Mouse (Mus musculus) kidney, postnatal 0 days (tissue): ENCODE measurements around the gene Lamb3. TPM values are rescaled to one million over a fixed set of nuclear protein-coding genes. Genes with fewer than 3 reads are reported as not detected.

Experiments
- ATAC-seq: fragments of 200-750 bp; cut with Nextera tagmentation; replicated peaks from 2 replicates; pipeline ENCODE4 v1.8.0; 2017; ENCODE audit warnings: low read depth, moderate number of reproducible peaks, moderate TSS enrichment, moderate library complexity; ENCODE audit not compliant: low FRiP score
- DNase-seq: peaks from one replicate; pipeline ENCODE4 v3.0.0-alpha.2; 2016; ENCODE audit warnings: low spot score
- H3K27ac ChIP-seq: fragments of 300-500 bp; sonication (generic); 2 replicates; pipeline ENCODE4 v1.5.1; 2014; ENCODE audit warnings: mild to moderate bottlenecking
- H3K27me3 ChIP-seq: fragments of 300-500 bp; sonication (generic); 2 replicates; pipeline ENCODE4 v1.6.1; 2014; ENCODE audit warnings: low read length, mixed read lengths; ENCODE audit not compliant: insufficient read depth
- H3K36me3 ChIP-seq: fragments of 300-500 bp; sonication (generic); 2 replicates; pipeline ENCODE4 v1.6.1; 2014; ENCODE audit warnings: low read length, mixed read lengths; ENCODE audit not compliant: insufficient read depth
- H3K4me1 ChIP-seq: fragments of 300-500 bp; sonication (generic); replicated peaks from 2 replicates; pipeline ENCODE4 v1.6.1; 2014; ENCODE audit warnings: antibody characterized with exemption, low read length, mixed read lengths; ENCODE audit not compliant: insufficient read depth
- H3K4me2 ChIP-seq: fragments of 300-500 bp; sonication (generic); 2 replicates; pipeline ENCODE4 v1.6.1; 2014; ENCODE audit warnings: mild to moderate bottlenecking, low read length, moderate library complexity, mixed read lengths
- H3K4me3 ChIP-seq: fragments of 300-500 bp; sonication (generic); replicated peaks from 2 replicates; pipeline ENCODE4 v1.5.1; 2014; ENCODE audit warnings: low read depth, low read length
- H3K9ac ChIP-seq: fragments of 300-500 bp; sonication (generic); 2 replicates; pipeline ENCODE4 v1.6.1; 2014; ENCODE audit warnings: low read depth, low read length
- H3K9me3 ChIP-seq: fragments of 300-500 bp; sonication (generic); replicated peaks from 2 replicates; pipeline ENCODE4 v1.6.1; 2016; ENCODE audit warnings: low read length, inconsistent platforms, mixed read lengths
- CTCF ChIP-seq: IDR thresholded peaks from 2 replicates; pipeline ENCODE4 v1.5.1; 2016; ENCODE audit warnings: antibody characterized with exemption, low read depth, mild to moderate bottlenecking, moderate library complexity
- WGBS: fragments of 180-500 bp; shearing (Covaris S2); extraction: QIAGEN DNeasy Blood & Tissue Kit; methylation state at CpG from one replicate; pipeline ENCODE4 v1.1.7; 2014; 5-methylcytosine and 5-hydroxymethylcytosine counted together
- polyA plus RNA-seq: library from polyadenylated mRNA; unstranded; fragments of >200 nt; fragmentation: Nextera tagmentation; extraction: Ambion mirVana; gene quantifications from 2 replicates; pipeline ENCODE4 v1.2.1, GENCODE M21; 2015

The Lamb3 gene
- polyA plus RNA-seq, 1 experiment from 2014 or later: 1.9 TPM

GRCm38 (mm10) chr1:193169856-193170255 lies 37.6 kb upstream of the Lamb3 start:
- Histone ChIP-seq H3K4me1 (peaks cover 6% of the 10 kb centered on the region; the same call in 1 of the 2 replicates), H3K27me3 (no peaks in the 10 kb centered on the region), H3K9me3 (no peaks in the 10 kb centered on the region), H3K9ac (no peak overlapping the region), H3K4me2 (no peak overlapping the region), H3K36me3 (peaks cover 11% of the 10 kb centered on the region; the same call in 1 of the 2 replicates), H3K27ac (no peak overlapping the region), H3K4me3 (no peak overlapping the region)
- ATAC-seq (no peak), DNase-seq (no peak)
- 70% methylated on average over 2 of the region's 2 CpGs for WGBS
- TF ChIP-seq CTCF: no peak

GRCm38 (mm10) chr1:193172991-193173809 lies 34.3 kb upstream of the Lamb3 start:
- Histone ChIP-seq H3K4me1 (peaks cover 6% of the 10 kb centered on the region; the same call in 1 of the 2 replicates), H3K9ac (peak overlapping the region; percentile 59), H3K4me2 (peak overlapping the region; percentile 60), H3K27ac (peak overlapping the region; percentile 82), H3K9me3 (no peaks in the 10 kb centered on the region), H3K36me3 (no peaks in the 10 kb centered on the region), H3K27me3 (no peaks in the 10 kb centered on the region), H3K4me3 (peak overlapping the region; percentile 82)
- TF ChIP-seq CTCF: peak; percentile 9; the same call in 1 of the 2 replicates
- WGBS: under 1% methylated on average over 48 of the region's 48 CpGs
- ATAC-seq (peak; percentile 97), DNase-seq (peak; percentile 99)

GRCm38 (mm10) chr1:193173810-193174129 lies 33.7 kb upstream of the Lamb3 start:
- no peaks in the 10 kb centered on the region for H3K9me3 ChIP-seq
- peaks cover 6% of the 10 kb centered on the region; the same call in 1 of the 2 replicates for H3K4me1 ChIP-seq
- ATAC-seq: peak; percentile 55
- H3K36me3 ChIP-seq: no peaks in the 10 kb centered on the region
- peak overlapping the region; percentile 82 for H3K27ac ChIP-seq
- no peaks in the 10 kb centered on the region for H3K27me3 ChIP-seq
- peak overlapping the region; percentile 59 for H3K9ac ChIP-seq
- H3K4me3 ChIP-seq: peak overlapping the region; percentile 82
- peak overlapping the region; percentile 60 for H3K4me2 ChIP-seq
- 16% methylated on average over 9 of the region's 9 CpGs for WGBS
- TF ChIP-seq CTCF: no peak
- DNase-seq: no peak

- Histone ChIP-seq H3K9me3 (no peaks in the 10 kb centered on the region), H3K9ac (peak overlapping the region; percentile 59; the same call in 1 of the 2 replicates), H3K4me3 (peak overlapping the region; percentile 82; the same call in 1 of the 2 replicates), H3K36me3 (no peaks in the 10 kb centered on the region), H3K4me2 (peak overlapping the region; percentile 60), H3K27me3 (no peaks in the 10 kb centered on the region), H3K27ac (peak overlapping the region; percentile 82; the same call in 1 of the 2 replicates), H3K4me1 (peaks cover 6% of the 10 kb centered on the region; the same call in 1 of the 2 replicates)
- DNase-seq (no peak), ATAC-seq (no peak)
- WGBS: 83% methylated on average over 13 of the region's 13 CpGs
- no peak for TF ChIP-seq CTCF
Observed at GRCm38 (mm10) chr1:193174143-193174733, 33.3 kb upstream of the Lamb3 start.

GRCm38 (mm10) chr1:193181104-193181503 lies 26.4 kb upstream of the Lamb3 start:
- H3K27me3 ChIP-seq: no peaks in the 10 kb centered on the region
- DNase-seq: no peak

GRCm38 (mm10) chr1:193188257-193188656 lies 19.2 kb upstream of the Lamb3 start:
- Histone ChIP-seq H3K4me3 (no peak overlapping the region), H3K9me3 (no peaks in the 10 kb centered on the region), H3K4me2 (no peak overlapping the region), H3K36me3 (no peaks in the 10 kb centered on the region), H3K9ac (no peak overlapping the region), H3K27me3 (no peaks in the 10 kb centered on the region), H3K4me1 (peaks cover 8% of the 10 kb centered on the region; the same call in 1 of the 2 replicates), H3K27ac (peak overlapping the region; percentile 75; the same call in 1 of the 2 replicates)
- DNase-seq (no peak), ATAC-seq (no peak)
- TF ChIP-seq CTCF: no peak
- WGBS: 59% methylated on average over 6 of the region's 6 CpGs

More at GRCm38 (mm10) chr1:193181104-193181503, 26.4 kb upstream of the Lamb3 start:
- ATAC-seq: no peak
- H3K9ac ChIP-seq: no peak overlapping the region
- no peaks in the 10 kb centered on the region for H3K9me3 ChIP-seq
- H3K4me2 ChIP-seq: no peak overlapping the region
- no peak overlapping the region for H3K4me3 ChIP-seq
- H3K36me3 ChIP-seq: no peaks in the 10 kb centered on the region
- no peak for TF ChIP-seq CTCF
- H3K4me1 ChIP-seq: no peaks in the 10 kb centered on the region
- no peak overlapping the region for H3K27ac ChIP-seq
- 79% methylated on average over 3 of the region's 3 CpGs for WGBS
